ENCODE assay signal across 12 mouse cellular contexts in genomic region chr12:39975829-39976340, GRCm38 (mm10).
DNase-seq lines count a peak whose midpoint lies in the region; ATAC-seq and TF ChIP-seq lines count a peak whose summit lies in the region.
"Had no signal": no experiment of that assay in that cellular context is flagged by ENCODE, and none has a peak within 500 bp of the region (broad histone marks: within the 10 kb centered on the region; RNA-seq: fewer than 3 reads in every experiment).

No protein-coding gene starts in this region.

- ATAC-seq in hindbrain, embryonic 13.5 days (ENCODE audit: low FRiP score), result peak; percentile 77
- peak; percentile 78 for ATAC-seq in midbrain, postnatal 0 days (ENCODE audit: low FRiP score)
- no peak for ATAC-seq in erythroblast, adult 5-6 weeks (replicated peaks; ENCODE audit: low FRiP score, poor library complexity, severe bottlenecking)

- H3K9ac ChIP-seq in hindbrain, embryonic 13.5 days, result peak overlapping the region; percentile 35; the same call in 1 of the 2 replicates
- peak overlapping the region; percentile 50 for H3K9ac ChIP-seq in midbrain, postnatal 0 days (replicated peaks; ENCODE audit: low read length, poor library complexity, severe bottlenecking)
- H3K9ac ChIP-seq in heart, adult 2 months (ENCODE audit: low read depth, low read length), result no peak overlapping the region
- H3K9ac ChIP-seq: embryonic facial prominence, embryonic 13.5 days had no signal

- peaks cover 23% of the 10 kb centered on the region for H3K4me1 ChIP-seq in hindbrain, embryonic 13.5 days (replicated peaks)
- H3K4me1 ChIP-seq in midbrain, postnatal 0 days (ENCODE audit: insufficient read depth, low read length), result 0 out of 2 replicates have a peak, but pooled peaks cover 3% of the 10 kb centered on the region
- H3K4me1 ChIP-seq in heart, adult 2 months (ENCODE audit: control insufficient read depth, insufficient read depth, low read length), result no peaks in the 10 kb centered on the region

- peak; percentile 24 for DNase-seq in R1 (ENCODE audit: low read depth, low spot score)
- DNase-seq in embryo, embryonic 9.5 days (ENCODE audit: extremely low spot score), result peak; percentile 36
- peak; percentile 70 for DNase-seq in midbrain, postnatal 0 days (ENCODE audit: low spot score)
- DNase-seq in adrenal gland, postnatal 25 days, result no peak
- DNase-seq in spleen, postnatal 36 days (ENCODE audit: low spot score in 2 of 2), result no peak
- DNase-seq in heart, adult 2 months, result no peak
- DNase-seq: heart, postnatal 4 days; kidney, postnatal 25 days; lung, postnatal 36 days had no signal

- no peak for TF ChIP-seq EP300 in heart, adult 2 months (IDR thresholded peaks at IDR 0.05; ENCODE audit: insufficient read depth, low read depth, low read length)

- H3K4me3 ChIP-seq in hindbrain, embryonic 13.5 days, result no peak overlapping the region
- H3K4me3 ChIP-seq in midbrain, postnatal 0 days (ENCODE audit: low read depth, low read length), result no peak overlapping the region
- no peak overlapping the region for H3K4me3 ChIP-seq in heart, adult 2 months
- H3K4me3 ChIP-seq: embryonic facial prominence, embryonic 13.5 days had no signal

- H3K9me3 ChIP-seq in hindbrain, embryonic 13.5 days, result no peaks in the 10 kb centered on the region
- H3K9me3 ChIP-seq in midbrain, postnatal 0 days (ENCODE audit: low read length), result no peaks in the 10 kb centered on the region
- H3K9me3 ChIP-seq: embryonic facial prominence, embryonic 13.5 days had no signal

- TF ChIP-seq POLR2A in heart, adult 2 months (IDR thresholded peaks at IDR 0.05; ENCODE audit: insufficient read depth, low read depth, low read length), result no peak

- no peak for TF ChIP-seq CTCF in midbrain, postnatal 0 days (IDR thresholded peaks at IDR 0.05)
- TF ChIP-seq CTCF in heart, adult 2 months (IDR thresholded peaks at IDR 0.05), result no peak

- no peaks in the 10 kb centered on the region for H3K79me2 ChIP-seq in heart, adult 2 months (replicated peaks; ENCODE audit: control insufficient read depth, insufficient read depth, low read length)

- H3K27me3 ChIP-seq in hindbrain, embryonic 13.5 days, result no peaks in the 10 kb centered on the region
- no peaks in the 10 kb centered on the region for H3K27me3 ChIP-seq in midbrain, postnatal 0 days (ENCODE audit: insufficient read depth, low read length)
- no peaks in the 10 kb centered on the region; the same call in 1 of the 2 replicates for H3K27me3 ChIP-seq in heart, adult 2 months (ENCODE audit: control insufficient read depth, insufficient read depth, low read length)
- H3K27me3 ChIP-seq: embryonic facial prominence, embryonic 13.5 days had no signal

- H3K36me3 ChIP-seq in hindbrain, embryonic 13.5 days, result no peaks in the 10 kb centered on the region
- no peaks in the 10 kb centered on the region for H3K36me3 ChIP-seq in midbrain, postnatal 0 days (ENCODE audit: insufficient read depth, low read length)
- no peaks in the 10 kb centered on the region for H3K36me3 ChIP-seq in heart, adult 2 months (ENCODE audit: control insufficient read depth, insufficient read depth, low read length)
- H3K36me3 ChIP-seq: embryonic facial prominence, embryonic 13.5 days had no signal

- intact Hi-C loops in heart, adult 2 months (cut with DNase I), result no loop called here

- peak overlapping the region; percentile 29 for H3K4me2 ChIP-seq in hindbrain, embryonic 13.5 days
- peak overlapping the region; percentile 22; the same call in 1 of the 2 replicates for H3K4me2 ChIP-seq in midbrain, postnatal 0 days (ENCODE audit: low read depth, low read length, poor library complexity, severe bottlenecking)
- H3K4me2 ChIP-seq: embryonic facial prominence, embryonic 13.5 days had no signal

- H3K27ac ChIP-seq in hindbrain, embryonic 13.5 days, result peak overlapping the region; percentile 88
- H3K27ac ChIP-seq in midbrain, postnatal 0 days (ENCODE audit: low read depth, low read length), result peak overlapping the region; percentile 91
- no peak overlapping the region for H3K27ac ChIP-seq in heart, adult 2 months
- H3K27ac ChIP-seq: embryonic facial prominence, embryonic 13.5 days had no signal

- WGBS in hindbrain, embryonic 13.5 days, result 15% methylated on average over 9 of the region's 9 CpGs
- 8% methylated on average over 9 of the region's 9 CpGs for WGBS in midbrain, postnatal 0 days
- WGBS in heart, adult 2 months, result 57% methylated on average over 9 of the region's 9 CpGs

Comparison
In these comparisons a context has a peak if more than half of its experiments do, and no peak if none do; other contexts are left out.
1. DNase-seq: peak in R1 (single experiment), embryo, embryonic 9.5 days (single experiment) and midbrain, postnatal 0 days (single experiment); none in adrenal gland, postnatal 25 days (single experiment), spleen, postnatal 36 days (0 of 2) and heart, adult 2 months (0 of 2).